Mouse (Mus musculus) adrenal gland, adult 2 months (tissue): Measurements from ENCODE around the gene Gtf3a. TPM values are rescaled to one million over a fixed set of nuclear protein-coding genes. Genes with fewer than 3 reads are reported as not detected.
"Not testable (repeated sequence)": the region's sequence is repeated elsewhere in the genome, so short reads cannot be mapped to it uniquely, and the experiment has no call there.

Source experiments
- DNase-seq: peaks from one replicate; pipeline ENCODE4 v3.0.0; 2021
- long read RNA-seq: library from polyadenylated mRNA; stranded (forward); transcript quantifications from one replicate; pipeline ENCODE4 v2.0.0, GENCODE M21; 2021
- polyA plus RNA-seq: library from polyadenylated mRNA; depleted of rRNA; stranded (reverse); fragments of >200 nt; gene quantifications from 2 replicates; pipeline ENCODE4 v1.2.3, GENCODE M21; 2012; rRNA removed
- total RNA-seq, 2 experiments: library from RNA; stranded (reverse); gene quantifications; 2 replicates each; pipeline ENCODE4 v1.2.3; 2021

Gtf3a gene
- total RNA-seq (10 to 100 TPM; 30.1 to 30.4 TPM), polyA plus RNA-seq (47.9 and 51.0 TPM in 2 replicates)
- long read RNA-seq, transcript Gtf3a-204 (9 exons, 1,298 nt) = major isoform, 28 of 35 reads
- long read RNA-seq, partial matches to known transcripts = 0 of 35 reads
- long read RNA-seq, other reads (novel, unspliced or antisense) = 4 of 35 reads

DNA sequence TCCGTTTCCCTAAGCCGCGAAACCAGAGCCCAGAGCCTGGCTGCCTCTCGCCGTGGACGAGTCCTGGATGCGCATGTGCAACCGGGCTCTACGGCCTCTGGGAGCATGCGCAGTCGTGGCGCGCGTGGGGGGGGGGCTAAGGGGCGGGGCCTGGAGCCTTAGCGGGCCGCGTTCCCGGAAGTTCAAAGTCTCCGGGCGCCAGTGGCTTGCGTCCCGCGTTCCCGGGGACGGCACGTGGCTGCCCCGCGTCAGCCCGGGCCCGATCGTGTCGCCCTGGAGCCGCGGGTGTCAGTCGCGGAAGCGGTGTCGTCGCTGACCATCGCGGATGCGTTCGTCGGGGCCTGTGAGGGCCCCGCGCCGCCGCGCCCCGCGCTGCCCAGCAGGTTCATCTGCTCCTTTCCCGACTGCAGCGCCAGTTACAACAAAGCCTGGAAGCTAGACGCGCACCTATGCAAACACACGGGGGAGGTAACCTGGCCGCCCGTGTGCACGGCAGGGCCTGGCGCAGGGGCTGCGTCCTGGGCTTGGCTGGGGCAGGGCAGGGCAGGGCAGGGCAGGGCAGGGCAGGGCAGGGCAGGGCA is at the start of gene Gtf3a:
Gene Gtf3a, plus strand, starts transcription at position 150 of the 581 bp plus-strand sequence.
- DNase-seq = peak; percentile 86

GRCm38 (mm10) chr5:146900331-146900730 is 48.1 kb upstream of the Gtf3a start:
- DNase-seq = no peak

DNA sequence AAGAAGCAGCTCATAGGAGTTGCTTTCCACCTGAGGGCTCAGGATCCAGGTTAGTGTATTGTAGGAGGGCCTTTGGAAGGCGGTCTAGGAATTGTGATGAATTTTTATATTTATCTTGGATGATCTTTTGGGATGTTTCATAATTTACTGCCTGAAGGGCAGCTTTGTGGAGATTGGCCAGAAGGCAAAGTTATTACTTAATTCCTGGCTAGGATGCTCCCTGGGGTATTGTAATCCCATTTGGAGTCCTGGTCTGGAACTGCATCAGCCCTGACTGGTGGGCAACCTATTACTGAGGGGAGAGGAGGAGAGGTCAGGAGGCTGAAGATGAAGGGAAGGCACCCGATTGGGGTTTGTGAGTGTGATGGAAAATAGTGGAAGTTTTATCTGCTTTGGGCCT is 47.0 kb upstream of the Gtf3a start:
- no peak for DNase-seq

DNA sequence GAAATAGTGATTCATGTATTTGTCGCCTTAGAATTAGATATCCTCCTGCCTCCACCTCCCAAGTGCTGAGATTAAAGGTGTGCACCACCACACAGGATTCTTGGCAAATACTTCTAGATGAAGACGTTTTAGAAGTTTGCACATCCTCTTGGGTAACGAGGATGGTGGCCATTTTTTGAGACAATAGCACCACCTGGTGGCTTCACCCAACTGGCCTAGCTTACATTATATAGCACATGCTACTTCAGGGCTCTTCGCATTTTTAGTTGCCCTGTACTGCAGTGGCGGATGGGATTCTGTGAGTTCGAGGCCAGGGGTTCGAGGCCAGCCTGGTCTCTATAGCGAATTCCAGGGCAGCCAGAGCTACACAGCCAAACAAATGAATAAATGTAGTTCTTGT is 44.1 kb upstream of the Gtf3a start:
- DNase-seq = peak; percentile 69

DNA sequence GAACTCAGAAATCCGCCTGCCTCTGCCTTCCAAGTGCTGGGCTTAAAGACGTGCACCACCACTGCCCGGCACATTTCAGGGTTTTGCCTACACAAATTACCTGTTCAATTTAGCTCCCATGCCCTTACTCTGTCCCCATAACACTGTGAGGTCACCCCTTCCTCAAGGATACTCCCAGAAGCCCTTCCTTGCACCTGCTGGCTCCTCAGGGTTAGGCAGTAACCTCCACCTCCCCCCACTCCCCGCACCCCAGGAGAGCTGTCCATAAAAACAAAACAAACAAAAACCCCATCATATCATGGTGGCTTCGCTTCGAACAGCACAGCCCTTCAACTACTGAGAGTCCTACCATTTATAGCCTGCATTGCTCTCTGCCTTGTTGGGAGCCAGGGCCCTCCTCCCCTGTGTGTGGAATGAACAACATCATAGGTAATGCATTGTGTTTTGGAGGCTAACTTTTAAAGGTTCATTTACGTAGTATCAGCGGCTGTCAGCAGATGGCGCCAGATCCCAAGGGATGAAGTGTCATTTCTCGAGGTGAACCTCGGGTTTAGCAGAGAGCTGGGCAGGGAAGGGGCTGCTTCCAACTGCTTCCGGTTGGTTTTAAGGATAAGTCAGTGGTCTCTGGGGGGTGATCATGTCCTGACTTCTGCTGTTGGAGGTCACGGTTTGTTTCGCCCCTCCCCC is 42.8 kb upstream of the Gtf3a start:
- peak; percentile 49 for DNase-seq

GRCm38 (mm10) chr5:146907533-146907932 is 40.9 kb upstream of the Gtf3a start:
- DNase-seq = no peak

GRCm38 (mm10) chr5:146908629-146909028 is 39.8 kb upstream of the Gtf3a start:
- DNase-seq = no peak

DNA sequence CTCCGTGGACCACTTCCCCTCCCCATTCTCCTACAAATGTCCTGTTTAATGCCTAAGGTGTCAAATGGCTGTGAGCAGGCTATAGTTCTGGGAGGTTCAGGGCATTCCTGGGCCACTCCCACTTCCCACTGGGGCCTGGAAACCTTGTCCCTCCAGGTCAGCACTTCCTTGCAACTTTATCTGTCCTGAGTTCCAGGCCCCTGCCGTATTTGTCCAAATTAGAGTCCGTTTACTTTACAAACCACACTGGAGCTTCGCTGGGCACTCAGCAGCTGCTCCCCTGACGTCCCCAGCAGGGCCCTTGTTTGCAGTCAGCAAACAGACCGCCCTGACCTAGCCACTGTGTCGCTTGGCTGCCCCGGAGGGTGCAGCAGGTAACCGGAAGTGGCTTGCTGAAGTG is 36.3 kb upstream of the Gtf3a start:
- DNase-seq = no peak

- DNase-seq = no peak
Observed at GRCm38 (mm10) chr5:146913355-146913754, 35.1 kb upstream of the Gtf3a start.

DNA sequence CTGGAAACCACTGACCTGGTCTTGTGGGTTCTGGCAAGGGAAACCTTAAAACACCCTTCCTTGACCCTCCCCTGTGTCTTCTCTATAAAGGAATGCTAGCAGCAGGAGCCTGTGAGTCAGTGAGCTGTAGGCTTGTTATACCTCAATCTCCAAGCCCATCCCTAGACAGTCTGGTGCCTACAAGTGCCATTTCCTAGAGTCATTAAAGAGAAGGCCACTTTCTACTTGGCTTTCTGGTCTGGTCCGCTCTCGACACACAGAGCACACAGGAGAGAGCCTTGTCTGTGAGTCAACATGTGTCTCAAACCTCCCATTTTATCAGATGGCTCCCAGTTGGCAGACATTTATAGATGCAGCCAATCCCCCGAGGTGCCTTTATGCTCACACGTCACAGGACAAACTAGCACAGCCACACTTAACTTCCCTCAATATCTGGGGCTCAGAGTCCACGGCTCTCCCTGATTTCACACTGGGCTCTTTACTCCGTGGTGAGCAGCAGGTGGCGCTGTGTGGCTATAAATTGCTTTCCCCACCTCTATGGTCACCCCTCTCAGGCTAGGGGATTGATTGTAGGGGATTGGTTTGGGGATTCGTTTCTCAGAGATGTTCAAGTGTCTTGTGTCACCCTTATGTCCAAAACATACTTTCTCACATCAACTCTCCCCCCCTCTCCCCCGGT is 34.2 kb upstream of the Gtf3a start:
- DNase-seq = peak; percentile 54

DNA sequence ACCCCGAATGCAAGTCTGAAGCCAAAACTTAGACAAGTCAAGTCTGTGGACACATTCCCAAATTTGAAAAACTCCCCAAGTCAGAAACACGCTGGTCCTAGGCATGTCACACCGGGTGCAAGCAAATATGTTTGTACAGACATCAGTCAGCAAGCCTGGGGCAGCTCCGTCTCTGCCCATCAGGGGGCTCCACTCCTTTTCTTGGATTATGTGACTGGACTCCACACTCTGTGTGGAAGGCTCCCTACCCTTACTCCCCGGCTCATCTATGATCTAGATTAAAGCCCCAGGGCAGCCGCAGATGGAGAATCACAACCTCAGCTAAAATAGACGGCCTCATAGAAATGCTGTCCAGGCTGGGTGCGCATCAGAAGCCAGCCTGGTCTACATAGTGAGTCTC is 32.2 kb upstream of the Gtf3a start:
- no peak for DNase-seq

- no peak for DNase-seq
Observed at GRCm38 (mm10) chr5:146916806-146917205, 31.7 kb upstream of the Gtf3a start.

DNA sequence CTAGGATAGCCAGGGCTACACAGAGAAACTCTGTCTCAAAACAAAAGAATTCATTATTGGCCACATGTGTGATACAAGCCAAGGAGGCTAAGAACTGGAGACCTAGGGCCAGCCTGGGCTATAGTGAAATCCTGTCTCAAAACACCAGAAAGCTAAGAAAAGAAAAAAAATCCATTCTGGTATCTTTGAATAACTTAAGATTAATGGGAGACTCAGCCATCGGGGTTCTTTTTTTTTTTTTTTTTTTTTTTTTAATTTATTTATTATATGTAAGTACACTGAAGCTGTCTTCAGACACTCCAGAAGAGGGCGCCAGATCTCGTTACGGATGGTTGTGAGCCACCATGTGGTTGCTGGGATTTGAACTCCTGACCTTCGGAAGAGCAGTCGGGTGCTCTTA is 31.1 kb upstream of the Gtf3a start:
- DNase-seq = not testable (repeated sequence)

GRCm38 (mm10) chr5:146919874-146920273 is 28.6 kb upstream of the Gtf3a start:
- DNase-seq = no peak

DNA sequence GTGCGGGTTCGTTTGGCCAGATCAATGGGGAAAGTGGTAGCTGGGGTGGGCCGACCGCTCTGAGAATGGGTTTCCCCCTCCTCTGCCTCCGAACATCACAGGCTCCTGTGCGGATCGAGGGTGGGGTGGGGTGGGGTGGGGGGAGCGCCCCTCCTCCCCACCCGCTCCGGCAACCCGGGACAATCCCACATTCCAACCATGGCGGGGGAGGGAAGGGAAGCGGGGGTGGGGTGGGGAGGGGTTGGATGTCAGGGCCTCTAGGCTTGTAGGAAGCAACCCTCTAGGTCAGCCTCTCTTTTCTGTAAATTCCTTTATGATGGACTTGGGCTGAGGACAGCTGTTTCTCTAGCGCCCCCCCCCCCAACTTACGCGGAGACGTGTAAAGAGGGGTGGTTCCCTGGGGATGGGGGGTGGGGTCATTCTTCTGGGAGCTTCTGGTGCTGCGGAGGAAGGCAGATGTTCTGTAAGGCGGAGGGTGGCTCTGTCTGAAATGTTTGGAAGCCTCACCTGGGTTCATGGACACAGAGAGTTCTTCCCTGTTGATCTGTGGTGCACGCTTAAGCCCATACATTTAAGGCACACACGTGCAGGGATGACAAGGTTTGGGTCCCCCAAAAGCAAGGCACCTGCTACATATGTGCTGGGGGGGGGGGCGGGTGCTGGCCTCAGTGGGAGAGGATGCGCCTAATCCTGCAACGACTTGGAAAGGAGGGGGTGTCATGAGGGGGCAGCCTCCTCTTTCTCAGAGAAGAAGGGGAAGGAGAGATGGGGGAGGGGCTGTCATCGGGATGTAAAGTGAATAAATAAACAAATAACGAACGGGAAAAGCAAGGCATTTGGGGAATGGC is 27.9 kb upstream of the Gtf3a start:
- DNase-seq = no peak

DNA sequence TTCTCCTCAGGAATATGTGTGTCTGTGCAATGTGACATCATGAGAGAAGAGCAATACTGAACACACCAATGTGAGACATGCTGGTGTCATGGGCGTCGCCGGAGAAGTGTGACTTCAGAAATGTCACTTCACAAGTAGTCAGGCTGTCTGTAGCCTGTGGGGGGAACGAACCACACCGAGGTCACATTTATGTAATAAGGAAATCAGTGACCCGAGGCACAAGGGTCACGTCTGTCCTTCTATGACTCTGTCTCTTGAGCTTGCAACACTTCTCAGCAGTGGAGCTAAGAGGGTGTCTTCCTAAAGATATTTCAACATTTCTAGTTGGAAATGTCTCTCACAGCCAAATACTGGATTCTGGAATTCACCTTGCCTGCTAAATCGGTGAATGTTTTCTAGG is 27.2 kb upstream of the Gtf3a start:
- DNase-seq = no peak

DNA sequence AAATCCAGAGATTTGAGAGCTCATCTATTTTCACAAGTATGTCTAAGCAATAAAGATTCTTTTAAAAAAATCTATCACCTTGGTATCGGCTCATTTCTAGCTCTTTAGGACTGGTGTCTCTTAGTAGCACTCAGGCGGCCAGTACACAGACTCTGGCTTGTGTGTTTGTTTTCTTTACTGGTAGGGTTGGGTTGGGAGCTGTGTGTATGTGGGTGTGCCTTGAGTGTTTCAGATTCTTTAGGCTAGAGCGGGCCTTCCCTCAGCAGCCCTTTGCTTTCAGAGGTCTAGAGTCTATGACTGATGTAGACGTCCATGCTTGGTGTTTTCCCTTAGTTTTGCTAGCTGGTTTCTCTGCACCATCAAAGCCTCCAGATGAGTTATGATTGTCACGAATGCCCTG is 24.9 kb upstream of the Gtf3a start:
- DNase-seq = no peak

GRCm38 (mm10) chr5:146926673-146927072 is 21.8 kb upstream of the Gtf3a start:
- no peak for DNase-seq

- no peak for DNase-seq
Observed at GRCm38 (mm10) chr5:146931422-146931821, 17.0 kb upstream of the Gtf3a start.

- DNase-seq = no peak
Observed at GRCm38 (mm10) chr5:146931904-146932553, 16.4 kb upstream of the Gtf3a start.

DNA sequence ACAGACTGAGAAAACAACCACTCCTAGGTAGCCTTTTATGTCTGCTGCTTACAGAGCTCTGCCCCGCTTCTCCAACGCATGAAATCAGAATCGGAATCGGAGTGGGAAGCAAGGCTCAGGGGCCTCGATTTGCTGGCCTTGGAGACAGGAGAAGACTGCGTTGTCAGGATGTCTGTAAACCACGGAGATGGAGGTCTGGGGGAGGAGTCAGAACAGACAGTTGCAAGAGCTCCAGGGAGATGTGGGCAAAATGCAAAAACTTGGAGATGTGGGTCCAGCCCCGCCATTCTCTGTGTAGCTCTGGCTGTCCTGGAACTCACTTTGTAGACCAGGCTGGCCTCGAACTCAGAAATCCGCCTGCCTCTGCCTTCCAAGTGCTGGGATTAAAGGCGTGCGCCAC is 15.0 kb upstream of the Gtf3a start:
- no peak for DNase-seq
